Comparison of ENCODE assay signal across 10 mouse cellular contexts in genomic region chr4:62675394-62675793, GRCm38 (mm10).
A peak's percentile ranks its signal among the peaks of the same experiment; 100 is the strongest.
DNase-seq lines count a peak whose midpoint lies in the region; ATAC-seq and TF ChIP-seq lines count a peak whose summit lies in the region.
"Had no signal": no experiment of that assay in that cellular context is flagged by ENCODE, and none has a peak within 500 bp of the region (broad histone marks: within the 10 kb centered on the region; RNA-seq: fewer than 3 reads in every experiment).

No protein-coding gene starts in this region.

- H3K27me3 ChIP-seq in heart, adult 2 months (ENCODE audit: control insufficient read depth, insufficient read depth, low read length), result no peaks in the 10 kb centered on the region
- no peaks in the 10 kb centered on the region for H3K27me3 ChIP-seq in spleen, adult 2 months (ENCODE audit: control insufficient read depth, insufficient read depth, low read length)
- peaks cover 17% of the 10 kb centered on the region for H3K27me3 ChIP-seq in midbrain, embryonic 10.5 days (ENCODE audit: low read depth, poor library complexity, severe bottlenecking)
- H3K27me3 ChIP-seq in stomach, postnatal 0 days (ENCODE audit: control insufficient read depth, insufficient read depth, low read length), result no peaks in the 10 kb centered on the region

- TF ChIP-seq POLR2A in heart, adult 2 months (IDR thresholded peaks at IDR 0.05; ENCODE audit: insufficient read depth, low read depth, low read length), result no peak
- TF ChIP-seq POLR2A in spleen, adult 2 months (IDR thresholded peaks at IDR 0.05; ENCODE audit: low read depth, low read length), result no peak

- no peaks in the 10 kb centered on the region for H3K36me3 ChIP-seq in heart, adult 2 months (ENCODE audit: control insufficient read depth, insufficient read depth, low read length)
- H3K36me3 ChIP-seq in spleen, adult 2 months (ENCODE audit: control insufficient read depth, insufficient read depth, low read length), result no peaks in the 10 kb centered on the region
- H3K36me3 ChIP-seq in midbrain, embryonic 10.5 days, result peaks cover 1% of the 10 kb centered on the region; the same call in 1 of the 2 replicates
- no peaks in the 10 kb centered on the region for H3K36me3 ChIP-seq in stomach, postnatal 0 days (ENCODE audit: control insufficient read depth, insufficient read depth, low read length)

- no peaks in the 10 kb centered on the region for H3K4me1 ChIP-seq in heart, adult 2 months (ENCODE audit: control insufficient read depth, insufficient read depth, low read length)
- H3K4me1 ChIP-seq in spleen, adult 2 months (ENCODE audit: control insufficient read depth, insufficient read depth, insufficient read length), result peaks cover 19% of the 10 kb centered on the region; the same call in 1 of the 2 replicates
- H3K4me1 ChIP-seq in midbrain, embryonic 10.5 days, result peaks cover 54% of the 10 kb centered on the region
- peaks cover 12% of the 10 kb centered on the region for H3K4me1 ChIP-seq in stomach, postnatal 0 days (replicated peaks; ENCODE audit: control insufficient read depth, insufficient read depth)

- intact Hi-C loops in heart, adult 2 months (cut with DNase I), result no loop called here

- no peak overlapping the region for H3K4me3 ChIP-seq in heart, adult 2 months
- H3K4me3 ChIP-seq in spleen, adult 2 months (ENCODE audit: extremely low read depth, insufficient read depth, insufficient read length), result no peak overlapping the region; the same call in 1 of the 2 replicates
- peak overlapping the region; percentile 71 for H3K4me3 ChIP-seq in midbrain, embryonic 10.5 days
- H3K4me3 ChIP-seq in stomach, postnatal 0 days (ENCODE audit: low read depth, low read length), result peak overlapping the region; percentile 53; the same call in 1 of the 2 replicates

- H3K9me3 ChIP-seq in midbrain, embryonic 10.5 days (replicated peaks), result no peaks in the 10 kb centered on the region
- H3K9me3 ChIP-seq in stomach, postnatal 0 days (ENCODE audit: control insufficient read depth, low read length), result no peaks in the 10 kb centered on the region

- H3K79me2 ChIP-seq in heart, adult 2 months (replicated peaks; ENCODE audit: control insufficient read depth, insufficient read depth, low read length), result no peaks in the 10 kb centered on the region; the same call in 1 of the 2 replicates

- no peak for TF ChIP-seq CTCF in heart, adult 2 months (IDR thresholded peaks at IDR 0.05)
- TF ChIP-seq CTCF in spleen, adult 2 months (IDR thresholded peaks at IDR 0.05; ENCODE audit: extremely low read depth, insufficient read depth, insufficient read length, insufficient replicate concordance), result no peak
- TF ChIP-seq CTCF in stomach, postnatal 0 days (IDR thresholded peaks at IDR 0.05; ENCODE audit: low read depth), result no peak

- TF ChIP-seq EP300 in heart, adult 2 months (IDR thresholded peaks at IDR 0.05; ENCODE audit: insufficient read depth, low read depth, low read length), result no peak
- no peak for TF ChIP-seq EP300 in stomach, postnatal 0 days (optimal IDR thresholded peaks at IDR 0.05)

- H3K9ac ChIP-seq in heart, adult 2 months (ENCODE audit: low read depth, low read length), result no peak overlapping the region
- peak overlapping the region; percentile 67 for H3K9ac ChIP-seq in stomach, postnatal 0 days (ENCODE audit: low read length)

- peak overlapping the region; percentile 66 for H3K4me2 ChIP-seq in stomach, postnatal 0 days (replicated peaks; ENCODE audit: low read depth)

- WGBS in heart, adult 2 months, result 73% methylated on average over 2 of the region's 2 CpGs
- WGBS in spleen, adult 2 months, result 54% methylated on average over 2 of the region's 2 CpGs
- WGBS in midbrain, embryonic 10.5 days, result 88% methylated on average over 2 of the region's 2 CpGs
- WGBS in stomach, postnatal 0 days, result 46% methylated on average over 2 of the region's 2 CpGs

- no peak for ATAC-seq in stomach, postnatal 0 days (ENCODE audit: low FRiP score, low TSS enrichment)
- ATAC-seq in activated CD4-positive, CD25-positive, alpha-beta regulatory T cell, adult 4 months, result no peak

- DNase-seq in heart, adult 2 months, result no peak
- no peak for DNase-seq in heart, adult 11 months
- no peak for DNase-seq in spleen, adult 2 months (ENCODE audit: low read depth in 1 of 2, low spot score in 2 of 2)
- DNase-seq in spleen, postnatal 10 days (ENCODE audit: low spot score in 2 of 2), result no peak
- no peak for DNase-seq in midbrain, embryonic 10.5 days (ENCODE audit: low spot score)
- DNase-seq in stomach, postnatal 0 days (ENCODE audit: low spot score), result no peak
- DNase-seq in ovary, postnatal 36 days (ENCODE audit: low spot score), result no peak
- DNase-seq: cerebellum, adult 8-10 months; thymus, postnatal 4 days had no signal

- peak overlapping the region; percentile 0; the same call in 1 of the 2 replicates for H3K27ac ChIP-seq in heart, adult 2 months
- H3K27ac ChIP-seq in spleen, adult 2 months (ENCODE audit: insufficient read depth, low read length), result 0 out of 2 replicates have a peak overlapping the region, but pooled peaks have one; percentile 1
- H3K27ac ChIP-seq in midbrain, embryonic 10.5 days (replicated peaks), result peak overlapping the region; percentile 88
- H3K27ac ChIP-seq in stomach, postnatal 0 days (replicated peaks), result 0 out of 2 replicates have a peak overlapping the region, but pooled peaks have one; percentile 35

Comparison
In these comparisons a context has a peak if more than half of its experiments do, and no peak if none do; other contexts are left out.
1. H3K27ac ChIP-seq: peak in every context shown above with its lines; median percentile 88 in midbrain, embryonic 10.5 days; 35 in stomach, postnatal 0 days; 1 in spleen, adult 2 months; 0 in heart, adult 2 months.
2. H3K4me3 ChIP-seq: peak in midbrain, embryonic 10.5 days (single experiment) and stomach, postnatal 0 days (single experiment); none in heart, adult 2 months (single experiment) and spleen, adult 2 months (single experiment).